Mouse (Mus musculus) ES-Bruce4 (cell line): ENCODE results near the gene Usp8.

Experiments
- CTCF ChIP-seq: IDR thresholded peaks from one replicate; pipeline ENCODE4 v1.8.1; 2011; ENCODE audit warnings: low read depth, low read length
- EP300 ChIP-seq: IDR thresholded peaks from 2 replicates; pipeline ENCODE4 v1.6.1; 2011; ENCODE audit warnings: low read depth, low read length; ENCODE audit not compliant: insufficient read depth
- POLR2A ChIP-seq: IDR thresholded peaks from one replicate; pipeline ENCODE4 v1.8.1; 2011; ENCODE audit warnings: low read length; ENCODE audit not compliant: insufficient read depth

- TF ChIP-seq CTCF (no peak), EP300 (no peak), POLR2A (no peak)
Observed at GRCm38 (mm10) chr2:126712526-126712925, 5.4 kb downstream of the Usp8 start.
